Mouse (Mus musculus): Measurements from ENCODE around the gene Gm42421. TPM values are rescaled to one million over a fixed set of nuclear protein-coding genes. Genes with fewer than 3 reads are reported as not detected.
A peak's percentile ranks its signal among the peaks of the same experiment; 100 is the strongest.

Gene Gm42421
- 1 to 10 TPM; 1.5 to 1.9 TPM for total RNA-seq (2021)
- long read RNA-seq, experiment 1, partial matches to known transcripts = 0 of 1 reads
- long read RNA-seq, experiment 1, other reads (novel, unspliced or antisense) = 1 of 1 reads
- long read RNA-seq, experiment 2, partial matches to known transcripts = 0 of 2 reads
- long read RNA-seq, experiment 2, other reads (novel, unspliced or antisense) = 2 of 2 reads

- no peak for DNase-seq (ENCODE audit: low spot score in 2 of 2)
These were observed at the start of gene Gm42421 for GRCm38 (mm10) chr5:143927875-143928274. Gene Gm42421, plus strand, starts transcription at chr5:143928175.

GRCm38 (mm10) chr5:143885274-143885673 lies 42.7 kb upstream of the Gm42421 start:
- no peak for DNase-seq (ENCODE audit: low spot score in 2 of 2)

- DNase-seq (ENCODE audit: low spot score in 2 of 2) = no peak
These were observed 37.2 kb upstream of the Gm42421 start for GRCm38 (mm10) chr5:143890741-143891140.

GRCm38 (mm10) chr5:143892255-143892886 lies 35.6 kb upstream of the Gm42421 start:
- peak; percentile 22 to 35 for DNase-seq (ENCODE audit: low spot score in 2 of 2)

- no peak for DNase-seq (ENCODE audit: low spot score in 2 of 2)
These were observed 34.6 kb upstream of the Gm42421 start for GRCm38 (mm10) chr5:143893396-143893795.

GRCm38 (mm10) chr5:143897635-143898330 lies 30.2 kb upstream of the Gm42421 start, which contains the start of gene Ankrd61:
Gene Ankrd61, minus strand, starts transcription at chr5:143897685.
- DNase-seq (ENCODE audit: low spot score in 2 of 2) = no peak

GRCm38 (mm10) chr5:143902111-143902510 lies 25.9 kb upstream of the Gm42421 start:
- peak; percentile 29 to 58 for DNase-seq (ENCODE audit: low spot score in 2 of 2)

- DNase-seq (ENCODE audit: low spot score in 2 of 2) = no peak
These were observed 24.2 kb upstream of the Gm42421 start for GRCm38 (mm10) chr5:143903813-143904212.

GRCm38 (mm10) chr5:143906429-143906828 lies 21.5 kb upstream of the Gm42421 start:
- no peak for DNase-seq (ENCODE audit: low spot score in 2 of 2)

GRCm38 (mm10) chr5:143908926-143909325 lies 19.0 kb upstream of the Gm42421 start:
- DNase-seq (ENCODE audit: low spot score in 2 of 2) = no peak

- peak; percentile 95 to 99 for DNase-seq (ENCODE audit: low spot score in 2 of 2)
These were observed 18.3 kb upstream of the Gm42421 start, which contains the start of the genes Aimp2 and Pms2 for GRCm38 (mm10) chr5:143909417-143910400. Gene Aimp2, minus strand, starts transcription at chr5:143909847. Gene Pms2, plus strand, starts transcription at chr5:143909964.

- DNase-seq (ENCODE audit: low spot score in 2 of 2) = no peak
These were observed 11.8 kb upstream of the Gm42421 start for GRCm38 (mm10) chr5:143916221-143916620.

- DNase-seq (ENCODE audit: low spot score in 2 of 2) = no peak
These were observed 10.6 kb upstream of the Gm42421 start for GRCm38 (mm10) chr5:143917418-143917817.

GRCm38 (mm10) chr5:143918120-143918519 lies 9.9 kb upstream of the Gm42421 start:
- DNase-seq (ENCODE audit: low spot score in 2 of 2) = no peak

GRCm38 (mm10) chr5:143924781-143925452 lies 3.1 kb upstream of the Gm42421 start:
- no peak for DNase-seq (ENCODE audit: low spot score in 2 of 2)

GRCm38 (mm10) chr5:143929291-143929690 lies 1.3 kb downstream of the Gm42421 start:
- no peak for DNase-seq (ENCODE audit: low spot score in 2 of 2)

- no peak for DNase-seq (ENCODE audit: low spot score in 2 of 2)
These were observed 2.7 kb downstream of the Gm42421 start for GRCm38 (mm10) chr5:143930656-143931055.

- DNase-seq (ENCODE audit: low spot score in 2 of 2) = no peak
These were observed 4.0 kb downstream of the Gm42421 start for GRCm38 (mm10) chr5:143931863-143932580.

- peak in 1 of 2 experiments; percentile 30 for DNase-seq (ENCODE audit: low spot score in 2 of 2)
These were observed 4.9 kb downstream of the Gm42421 start, which contains the start of gene Rsph10b for GRCm38 (mm10) chr5:143932831-143933230. Gene Rsph10b, plus strand, starts transcription at chr5:143933035.

- no peak for DNase-seq (ENCODE audit: low spot score in 2 of 2)
These were observed 5.4 kb downstream of the Gm42421 start for GRCm38 (mm10) chr5:143933414-143933813.
